Mouse (Mus musculus): Measurements from ENCODE around the gene Gm10283. TPM values are rescaled to one million over a fixed set of nuclear protein-coding genes. Genes with fewer than 3 reads are reported as not detected.

Gm10283 gene
- total and polyA plus RNA-seq, 2 experiments from 2014 or later, result not detected

DNA sequence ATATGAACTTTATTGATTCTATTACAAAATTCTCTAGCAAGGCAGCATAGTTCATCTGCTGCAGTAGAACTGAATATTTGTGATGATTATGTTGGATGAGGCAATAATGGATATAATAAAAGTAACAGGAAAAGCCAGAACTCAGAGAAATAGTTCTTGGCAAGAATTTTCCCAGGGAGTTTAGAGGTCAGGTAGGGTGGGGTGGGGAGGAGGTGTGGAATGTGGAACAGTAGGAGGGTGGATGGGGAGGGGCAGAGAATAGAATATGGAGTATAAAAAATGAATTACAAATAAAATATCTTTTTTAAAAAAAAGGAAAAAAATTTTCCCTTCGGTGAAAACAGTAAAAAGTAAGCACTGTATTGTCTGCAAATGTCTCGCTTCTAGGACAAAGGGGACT, 11.1 kb downstream of the Gm10283 start:
- Histone ChIP-seq H3K27me3 (ENCODE audit: insufficient read depth, low read length) (no peaks in the 10 kb centered on the region), H3K4me1 (ENCODE audit: insufficient read depth, low read length) (no peaks in the 10 kb centered on the region), H3K4me2 (ENCODE audit: low read depth, low read length) (no peak overlapping the region), H3K9ac (replicated peaks; ENCODE audit: low read length) (no peak overlapping the region), H3K36me3 (ENCODE audit: insufficient read depth, low read length) (no peaks in the 10 kb centered on the region), H3K27ac (no peak overlapping the region), H3K4me3 (ENCODE audit: low read length) (no peak overlapping the region), H3K9me3 (ENCODE audit: low read length) (no peaks in the 10 kb centered on the region)
- no peak for TF ChIP-seq CTCF (IDR thresholded peaks at IDR 0.05; ENCODE audit: low read depth)
- ATAC-seq (no peak), DNase-seq (ENCODE audit: low spot score) (no peak)
- WGBS, result 96% methylated on average over 2 of the region's 2 CpGs

GRCm38 (mm10) chr8:60490147-60490546, 12.9 kb downstream of the Gm10283 start:
- Histone ChIP-seq H3K4me1 (ENCODE audit: insufficient read depth, low read length) (no peaks in the 10 kb centered on the region), H3K4me3 (ENCODE audit: low read length) (no peak overlapping the region), H3K27ac (no peak overlapping the region), H3K9ac (replicated peaks; ENCODE audit: low read length) (no peak overlapping the region), H3K36me3 (ENCODE audit: insufficient read depth, low read length) (no peaks in the 10 kb centered on the region), H3K4me2 (ENCODE audit: low read depth, low read length) (no peak overlapping the region), H3K9me3 (ENCODE audit: low read length) (no peaks in the 10 kb centered on the region), H3K27me3 (ENCODE audit: insufficient read depth, low read length) (no peaks in the 10 kb centered on the region)
- DNase-seq (ENCODE audit: low spot score) (no peak), ATAC-seq (no peak)
- 80% methylated on average over 2 of the region's 2 CpGs for WGBS
- no peak for TF ChIP-seq CTCF (IDR thresholded peaks at IDR 0.05; ENCODE audit: low read depth)

GRCm38 (mm10) chr8:60466686-60467335, 36.2 kb downstream of the Gm10283 start:
- no peak overlapping the region for H3K4me3 ChIP-seq (ENCODE audit: low read length)
- no peaks in the 10 kb centered on the region for H3K27me3 ChIP-seq (ENCODE audit: insufficient read depth, low read length)
- H3K36me3 ChIP-seq (ENCODE audit: insufficient read depth, low read length), result no peaks in the 10 kb centered on the region
- no peaks in the 10 kb centered on the region for H3K9me3 ChIP-seq (ENCODE audit: low read length)
- 33% methylated on average over 15 of the region's 15 CpGs for WGBS
- peak overlapping the region; percentile 40 for H3K4me2 ChIP-seq (ENCODE audit: low read depth, low read length)
- DNase-seq (ENCODE audit: low spot score) (peak; percentile 88), ATAC-seq (peak; percentile 82)
- no peak overlapping the region for H3K9ac ChIP-seq (replicated peaks; ENCODE audit: low read length)
- peak; percentile 92 for TF ChIP-seq CTCF (IDR thresholded peaks at IDR 0.05; ENCODE audit: low read depth)
- H3K27ac ChIP-seq, result no peak overlapping the region
- H3K4me1 ChIP-seq (ENCODE audit: insufficient read depth, low read length), result no peaks in the 10 kb centered on the region

GRCm38 (mm10) chr8:60449296-60449695, 53.7 kb downstream of the Gm10283 start:
- no peak for TF ChIP-seq CTCF (IDR thresholded peaks at IDR 0.05; ENCODE audit: low read depth)
- DNase-seq (ENCODE audit: low spot score), result no peak
- H3K4me2 ChIP-seq (ENCODE audit: low read depth, low read length), result no peak overlapping the region
- no peak overlapping the region for H3K9ac ChIP-seq (replicated peaks; ENCODE audit: low read length)
- H3K4me3 ChIP-seq (ENCODE audit: low read length), result no peak overlapping the region
- H3K27me3 ChIP-seq (ENCODE audit: insufficient read depth, low read length), result no peaks in the 10 kb centered on the region
- no peaks in the 10 kb centered on the region for H3K4me1 ChIP-seq (ENCODE audit: insufficient read depth, low read length)
- 77% methylated on average over 2 of the region's 2 CpGs for WGBS
- no peaks in the 10 kb centered on the region for H3K9me3 ChIP-seq (ENCODE audit: low read length)
- H3K36me3 ChIP-seq (ENCODE audit: insufficient read depth, low read length), result no peaks in the 10 kb centered on the region
- no peak for ATAC-seq
- H3K27ac ChIP-seq, result no peak overlapping the region

DNA sequence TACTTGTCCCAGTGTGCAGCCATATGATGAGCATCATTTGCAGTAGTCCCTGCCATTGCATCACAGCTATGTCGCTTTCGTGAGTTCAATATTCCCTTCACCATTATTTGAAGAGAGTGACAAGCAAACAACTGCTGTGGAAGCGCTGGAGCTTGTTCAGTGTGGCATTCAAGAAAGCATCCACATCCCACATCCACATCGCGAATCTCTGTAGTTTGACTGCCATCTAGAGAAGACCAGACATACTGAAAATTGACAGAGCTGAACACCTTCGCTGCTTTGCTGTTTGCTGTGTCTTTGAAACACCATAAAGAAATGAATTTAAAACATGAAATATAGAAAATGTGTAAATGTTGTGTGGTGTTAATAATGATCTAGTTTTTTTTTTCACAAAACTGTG, 58.0 kb downstream of the Gm10283 start:
- no peak overlapping the region for H3K4me3 ChIP-seq (ENCODE audit: low read length)
- no peaks in the 10 kb centered on the region for H3K36me3 ChIP-seq (ENCODE audit: insufficient read depth, low read length)
- no peaks in the 10 kb centered on the region for H3K27me3 ChIP-seq (ENCODE audit: insufficient read depth, low read length)
- DNase-seq (ENCODE audit: low spot score) (peak; percentile 80), ATAC-seq (peak; percentile 82)
- no peaks in the 10 kb centered on the region for H3K4me1 ChIP-seq (ENCODE audit: insufficient read depth, low read length)
- H3K9me3 ChIP-seq (ENCODE audit: low read length), result no peaks in the 10 kb centered on the region
- H3K9ac ChIP-seq (replicated peaks; ENCODE audit: low read length), result no peak overlapping the region
- H3K27ac ChIP-seq, result no peak overlapping the region
- TF ChIP-seq CTCF (IDR thresholded peaks at IDR 0.05; ENCODE audit: low read depth), result peak; percentile 72
- no peak overlapping the region for H3K4me2 ChIP-seq (ENCODE audit: low read depth, low read length)
- 56% methylated on average over 6 of the region's 6 CpGs for WGBS

DNA sequence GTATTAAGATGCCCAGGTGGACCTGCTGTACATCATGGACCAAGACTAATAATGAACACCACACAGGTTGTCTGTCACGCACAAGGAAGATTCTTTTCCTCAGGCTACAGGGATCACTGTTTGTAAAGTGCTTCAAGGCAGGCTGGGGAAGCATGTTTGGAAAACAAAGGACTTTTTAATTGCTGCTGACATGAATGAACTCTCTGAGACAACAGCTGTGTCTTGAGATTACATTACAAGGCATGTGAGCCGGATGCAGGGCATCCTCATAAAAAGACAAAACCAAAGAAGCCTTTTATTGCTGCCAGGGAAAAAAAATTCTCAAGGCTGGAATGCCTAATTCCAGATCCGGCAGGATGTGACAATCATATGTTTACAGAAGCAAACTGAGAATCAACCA, 64.4 kb downstream of the Gm10283 start:
- DNase-seq (ENCODE audit: low spot score) (no peak), ATAC-seq (no peak)
- no peaks in the 10 kb centered on the region for H3K27me3 ChIP-seq (ENCODE audit: insufficient read depth, low read length)
- no peak overlapping the region for H3K9ac ChIP-seq (replicated peaks; ENCODE audit: low read length)
- WGBS, result 51% methylated on average over 3 of the region's 3 CpGs
- TF ChIP-seq CTCF (IDR thresholded peaks at IDR 0.05; ENCODE audit: low read depth), result no peak
- H3K4me3 ChIP-seq (ENCODE audit: low read length), result no peak overlapping the region
- no peak overlapping the region for H3K27ac ChIP-seq
- H3K9me3 ChIP-seq (ENCODE audit: low read length), result no peaks in the 10 kb centered on the region
- no peak overlapping the region for H3K4me2 ChIP-seq (ENCODE audit: low read depth, low read length)
- H3K4me1 ChIP-seq (ENCODE audit: insufficient read depth, low read length), result no peaks in the 10 kb centered on the region
- no peaks in the 10 kb centered on the region for H3K36me3 ChIP-seq (ENCODE audit: insufficient read depth, low read length)

- Histone ChIP-seq H3K4me3 (ENCODE audit: low read length) (no peak overlapping the region), H3K36me3 (ENCODE audit: insufficient read depth, low read length) (no peaks in the 10 kb centered on the region), H3K4me2 (ENCODE audit: low read depth, low read length) (no peak overlapping the region), H3K4me1 (ENCODE audit: insufficient read depth, low read length) (no peaks in the 10 kb centered on the region), H3K27ac (no peak overlapping the region), H3K27me3 (ENCODE audit: insufficient read depth, low read length) (no peaks in the 10 kb centered on the region), H3K9ac (replicated peaks; ENCODE audit: low read length) (no peak overlapping the region), H3K9me3 (ENCODE audit: low read length) (no peaks in the 10 kb centered on the region)
- no peak for ATAC-seq
- DNase-seq (ENCODE audit: low spot score), result no peak
- TF ChIP-seq CTCF (IDR thresholded peaks at IDR 0.05; ENCODE audit: low read depth), result no peak
- WGBS, result 92% methylated on average over 3 of the region's 3 CpGs
Observed at GRCm38 (mm10) chr8:60436872-60437271, 66.1 kb downstream of the Gm10283 start.

Measured in hindbrain, postnatal 0 days (tissue).